ENCODE assay signal across 25 mouse cellular contexts in the genomic region with DNA sequence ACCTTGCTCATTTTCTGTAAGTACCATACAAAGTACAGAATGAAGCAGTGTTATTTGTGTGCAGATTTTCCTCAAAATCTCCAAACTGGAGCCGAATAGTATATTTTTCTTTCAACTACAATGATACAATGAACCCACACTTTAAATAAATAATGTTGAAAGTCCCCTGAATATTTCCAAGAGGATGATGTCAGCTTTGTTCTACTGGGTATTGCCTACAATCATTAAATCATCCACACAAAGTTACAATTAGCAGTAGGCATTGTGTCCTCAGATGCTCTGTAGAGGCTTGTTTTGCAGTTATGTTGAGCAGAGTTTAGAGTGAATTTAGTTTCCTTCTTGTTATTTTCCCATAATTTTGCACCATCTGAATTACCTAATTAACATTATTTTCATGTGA. TPM values are rescaled to one million over a fixed set of nuclear protein-coding genes. Genes with fewer than 3 reads are reported as not detected.
"Had no signal": no experiment of that assay in that cellular context is flagged by ENCODE, and none has a peak within 500 bp of the region (broad histone marks: within the 10 kb centered on the region; RNA-seq: fewer than 3 reads in every experiment).

A gene (minus strand): TSS at position 101 of the 400 bp plus-strand sequence.

- H3K9me3 ChIP-seq: neural tube, embryonic 13.5 days; neural tube, embryonic 15.5 days; stomach, embryonic 15.5 days had no signal

- DNase-seq: retina, postnatal 1 day; right cerebral cortex, adult 18-20 months; right cerebral cortex, postnatal 14 days; right cerebral cortex, postnatal 25 days; right cerebral cortex, postnatal 4 days; spleen, adult 18-20 months; thymus, adult 18-20 months; thymus, adult 2 months; thymus, postnatal 14 days; thymus, postnatal 25 days; thymus, postnatal 36 days; thymus, postnatal 4 days had no signal

- H3K36me3 ChIP-seq: neural tube, embryonic 13.5 days; neural tube, embryonic 15.5 days; stomach, embryonic 15.5 days had no signal

- H3K4me1 ChIP-seq: neural tube, embryonic 13.5 days; neural tube, embryonic 15.5 days; stomach, embryonic 15.5 days had no signal

- H3K9ac ChIP-seq: neural tube, embryonic 13.5 days; neural tube, embryonic 15.5 days; stomach, embryonic 15.5 days had no signal

- H3K27me3 ChIP-seq: neural tube, embryonic 13.5 days; neural tube, embryonic 15.5 days; stomach, embryonic 15.5 days had no signal

- H3K4me3 ChIP-seq: neural tube, embryonic 13.5 days; neural tube, embryonic 15.5 days; stomach, embryonic 15.5 days had no signal

- H3K27ac ChIP-seq: neural tube, embryonic 13.5 days; neural tube, embryonic 15.5 days; stomach, embryonic 15.5 days; stomach, postnatal 0 days had no signal

RNA-seq across cellular contexts. Expression of the gene that starts here (rescaled TPM):
- total RNA-seq: neutrophil, adult 5-6 weeks had no signal
- polyA plus RNA-seq: neural tube, embryonic 13.5 days; neural tube, embryonic 14.5 days; neural tube, embryonic 15.5 days; small intestine, adult 2 months; spleen, adult 2 months; stomach, embryonic 14.5 days; stomach, embryonic 15.5 days; stomach, embryonic 16.5 days; stomach, postnatal 0 days; testis, adult 2 months; thymus, adult 2 months; thymus, postnatal 0 days; urinary bladder, adult 2 months had no signal
